Mouse (Mus musculus): ENCODE results near the gene Clic3.

DNA sequence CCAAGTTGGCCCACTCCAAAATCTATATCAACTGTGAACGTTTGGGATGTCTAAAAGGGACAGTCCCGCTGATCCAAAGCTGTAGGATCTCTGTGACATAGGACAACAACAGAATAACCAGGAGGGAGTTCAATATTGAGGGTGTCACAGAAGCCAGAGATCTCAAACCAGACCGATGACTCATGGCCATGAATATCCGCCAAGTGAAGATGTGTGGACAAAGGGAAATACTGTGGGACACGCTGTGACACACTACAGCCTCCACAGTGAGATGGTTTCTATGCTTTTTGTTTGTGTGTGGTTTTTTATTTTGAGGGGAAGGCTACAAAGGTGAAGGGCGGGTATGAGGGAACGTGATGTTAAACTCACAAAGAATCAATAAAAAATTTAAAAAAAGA is 32.0 kb downstream of the Clic3 start:
- TF ChIP-seq TAL1 (IDR thresholded peaks at IDR 0.05; ENCODE audit: low read length) (no peak), GATA1 (IDR thresholded peaks at IDR 0.05; ENCODE audit: low read length) (no peak)

All from erythroblast, embryonic 14.5 days (primary cell).